Mouse (Mus musculus) cerebellum, adult 8-10 months (tissue): ENCODE results near the gene Selenoi.
A peak's percentile ranks its signal among the peaks of the same experiment; 100 is the strongest.
"Not testable (repeated sequence)": the region's sequence is repeated elsewhere in the genome, so short reads cannot be mapped to it uniquely, and the experiment has no call there.

ENCODE experiments used
- DNase-seq: peaks from one replicate; pipeline ENCODE4 v3.0.0; 2022

Selenoi gene

GRCm38 (mm10) chr5:30232271-30232971, at the start of gene Selenoi:
TSS of gene Selenoi (plus strand) at chr5:30232581.
- peak; percentile 100 for DNase-seq

GRCm38 (mm10) chr5:30187687-30188485, 44.5 kb upstream of the Selenoi start:
- no peak for DNase-seq

GRCm38 (mm10) chr5:30192452-30192851, 39.9 kb upstream of the Selenoi start:
- no peak for DNase-seq

GRCm38 (mm10) chr5:30195340-30195739, 37.0 kb upstream of the Selenoi start:
- DNase-seq, result no peak

DNA sequence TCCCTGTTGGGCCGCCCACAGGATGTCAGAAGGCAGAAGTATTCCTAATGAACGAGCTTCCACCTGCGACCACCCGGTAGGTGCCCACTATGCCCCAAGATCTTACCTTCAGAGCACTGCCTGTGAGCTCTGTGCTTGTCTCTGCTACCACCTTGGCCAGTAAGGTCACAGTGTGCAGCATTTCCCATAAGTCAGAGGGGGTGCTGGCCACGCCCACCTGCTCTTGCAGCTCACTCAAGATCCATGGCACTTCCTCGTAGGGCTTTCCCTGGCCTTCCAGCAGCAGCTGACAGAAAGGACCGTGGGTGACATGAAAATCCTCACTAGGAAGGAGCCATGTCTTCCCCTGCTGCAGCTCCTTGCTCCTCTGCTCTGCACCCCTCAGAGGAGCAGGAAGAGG, 34.1 kb upstream of the Selenoi start:
- no peak for DNase-seq

DNA sequence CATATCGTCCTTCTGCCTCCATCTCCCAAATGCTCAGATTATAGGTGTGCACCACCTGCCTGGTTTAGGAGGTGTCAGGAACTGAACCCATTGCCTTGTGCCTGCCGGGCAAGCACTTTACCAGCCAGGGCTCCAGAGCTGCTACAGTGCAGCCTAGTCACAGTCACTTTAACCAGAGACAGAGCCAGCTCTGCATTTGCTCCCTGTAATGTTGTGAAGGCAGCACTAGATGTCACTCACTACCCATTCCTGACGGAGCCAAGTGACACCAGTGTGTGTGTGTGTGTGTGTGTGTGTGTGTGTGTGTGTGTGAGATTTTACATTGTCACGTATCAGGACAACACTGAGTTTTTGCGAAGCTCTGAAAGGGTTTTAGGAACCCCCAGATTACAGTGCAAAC, 30.9 kb upstream of the Selenoi start:
- DNase-seq, result peak; percentile 9

- DNase-seq, result no peak
Observed at GRCm38 (mm10) chr5:30202221-30202620, 30.2 kb upstream of the Selenoi start.

- DNase-seq, result no peak
Observed at GRCm38 (mm10) chr5:30203216-30203885, 29.0 kb upstream of the Selenoi start.

DNA sequence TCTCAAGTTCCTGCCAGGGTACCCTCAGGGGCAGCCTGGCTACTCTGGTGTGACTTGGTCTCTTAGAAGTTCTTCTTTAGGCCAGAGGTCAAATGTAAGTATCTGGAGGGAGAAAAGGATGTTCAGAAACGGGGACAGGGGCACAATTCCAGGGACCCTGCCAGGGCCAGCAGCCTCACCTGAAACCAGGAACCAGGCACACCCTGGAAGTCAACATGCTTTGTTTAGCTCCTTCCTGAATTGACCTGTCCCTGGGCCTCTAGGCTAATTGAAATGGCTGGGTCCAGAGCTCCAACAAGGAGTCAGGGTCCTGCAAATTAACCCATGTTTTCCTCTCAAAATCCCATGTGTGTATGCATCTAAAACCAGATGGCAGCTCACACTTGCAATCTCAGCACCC, 27.9 kb upstream of the Selenoi start:
- DNase-seq, result no peak

DNA sequence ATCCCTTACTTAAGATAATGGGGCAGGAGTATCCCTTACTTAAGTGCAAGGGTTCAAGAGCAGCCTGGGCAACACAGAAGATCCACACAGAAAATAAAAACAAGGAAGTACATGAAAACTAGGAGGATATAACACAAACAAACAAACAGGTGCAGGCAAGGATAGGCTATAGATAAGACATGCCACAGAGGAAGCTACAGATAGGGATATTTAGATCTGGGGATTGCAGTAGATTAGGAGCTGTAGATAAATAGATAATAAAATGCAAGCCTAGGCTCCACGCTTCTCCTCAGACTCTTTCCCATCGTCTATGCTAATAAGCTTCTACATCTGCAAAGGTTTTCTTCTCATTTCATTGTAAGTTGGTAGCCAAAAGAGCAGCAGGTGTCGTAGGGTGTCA, 27.3 kb upstream of the Selenoi start:
- DNase-seq, result no peak

DNA sequence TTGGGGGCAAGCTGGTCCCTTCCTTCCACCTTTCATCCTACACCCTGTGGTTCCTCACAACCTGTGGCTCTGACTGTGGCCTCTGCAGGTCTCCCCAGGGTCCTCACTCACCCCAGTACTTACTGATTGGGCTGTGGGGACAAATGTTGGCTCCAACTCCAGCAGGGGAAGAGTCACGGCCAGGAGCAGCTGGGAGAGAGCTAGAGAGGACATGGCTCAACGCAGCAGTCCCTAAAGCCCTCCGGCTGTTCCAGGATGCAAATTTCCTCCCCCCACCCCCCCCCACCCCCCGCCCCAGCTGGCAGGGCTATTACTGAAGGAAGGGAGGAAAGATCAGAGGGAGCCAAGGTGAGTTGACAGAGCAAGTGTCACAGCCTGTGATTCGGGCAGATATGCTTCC, 26.9 kb upstream of the Selenoi start, which contains the start of gene Adgrf3:
Gene Adgrf3 (minus strand): TSS at position 230 of the 400 bp plus-strand sequence.
- DNase-seq, result no peak

DNA sequence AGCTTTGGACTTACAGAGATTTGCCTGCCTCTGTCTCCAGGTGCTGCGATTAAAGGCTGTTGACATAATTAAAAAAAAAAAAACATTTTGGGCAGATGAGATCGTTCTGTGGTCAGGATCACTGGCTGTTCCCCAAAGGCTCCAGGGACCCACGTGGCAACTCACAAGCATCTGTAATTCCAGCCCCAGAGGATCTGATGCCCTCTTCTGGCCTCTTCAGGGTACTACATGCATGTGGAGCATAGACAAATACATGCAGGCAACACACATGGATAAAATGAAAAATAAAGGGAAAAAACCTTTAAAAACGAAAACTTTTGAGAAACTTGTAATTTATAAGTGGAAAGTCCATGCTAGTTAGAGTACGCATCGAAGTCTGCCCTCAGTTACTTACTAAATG, 25.1 kb upstream of the Selenoi start:
- DNase-seq, result no peak

DNA sequence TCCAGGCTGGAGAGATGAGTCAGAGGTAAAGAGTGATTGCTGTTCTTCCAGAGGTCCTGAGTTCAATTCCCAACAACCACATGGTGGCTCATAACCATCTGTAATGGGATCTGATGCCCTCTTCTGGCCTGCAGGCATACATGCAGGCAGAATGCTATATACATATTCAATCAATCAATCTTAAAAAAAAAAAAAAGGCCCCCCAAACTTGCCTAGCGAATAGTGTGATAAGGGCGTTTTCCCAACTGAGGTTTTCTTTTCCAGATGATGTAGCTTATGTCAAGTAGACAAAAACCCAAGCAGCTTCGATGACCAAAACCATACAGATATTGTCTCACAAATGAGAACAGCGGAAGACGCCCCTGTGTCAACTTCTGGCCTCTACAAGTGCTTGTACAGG, 21.6 kb upstream of the Selenoi start:
- not testable (repeated sequence) for DNase-seq

GRCm38 (mm10) chr5:30214889-30215288, 17.5 kb upstream of the Selenoi start:
- peak; percentile 63 for DNase-seq

DNA sequence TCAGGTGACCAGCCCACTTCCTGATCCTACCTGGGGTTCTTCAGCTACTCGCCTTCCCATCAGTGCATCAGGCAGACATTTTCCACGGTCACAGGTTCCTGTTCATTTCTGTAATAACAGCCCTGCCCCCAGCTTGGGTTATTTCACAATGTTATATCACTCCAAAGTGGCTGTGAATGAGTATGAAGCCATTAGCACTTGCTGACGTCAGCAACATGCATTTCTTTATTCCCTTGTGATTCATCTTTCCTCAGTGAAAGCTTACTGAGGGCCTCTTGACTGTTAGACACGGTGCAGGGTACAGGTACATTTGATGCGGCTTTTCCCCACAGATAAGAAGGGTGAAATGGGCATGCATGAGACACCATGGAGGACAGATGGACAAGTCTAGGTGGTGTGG, 16.4 kb upstream of the Selenoi start:
- DNase-seq, result no peak

DNA sequence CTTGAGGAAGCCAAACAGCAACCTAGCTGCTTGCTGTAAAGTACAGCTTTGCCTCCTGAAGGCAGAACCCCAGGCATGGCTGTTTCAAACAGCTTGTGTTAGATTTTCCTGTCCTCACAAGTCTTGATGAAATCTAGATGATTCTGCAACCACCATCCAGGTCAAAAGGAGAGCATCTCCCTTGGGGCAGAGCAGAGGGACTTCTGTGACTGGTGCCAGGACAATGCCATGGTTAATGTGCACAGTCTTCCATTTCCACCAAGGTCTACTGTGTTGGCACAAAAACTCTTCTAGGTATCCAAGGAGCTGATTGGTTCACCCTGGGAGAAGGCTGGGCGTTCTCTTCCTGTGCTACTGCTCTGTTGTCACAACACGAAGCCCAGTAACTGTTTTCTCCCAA, 12.7 kb upstream of the Selenoi start:
- DNase-seq, result no peak

GRCm38 (mm10) chr5:30220666-30221065, 11.7 kb upstream of the Selenoi start:
- DNase-seq, result no peak

- no peak for DNase-seq
Observed at GRCm38 (mm10) chr5:30222681-30223080, 9.7 kb upstream of the Selenoi start.

DNA sequence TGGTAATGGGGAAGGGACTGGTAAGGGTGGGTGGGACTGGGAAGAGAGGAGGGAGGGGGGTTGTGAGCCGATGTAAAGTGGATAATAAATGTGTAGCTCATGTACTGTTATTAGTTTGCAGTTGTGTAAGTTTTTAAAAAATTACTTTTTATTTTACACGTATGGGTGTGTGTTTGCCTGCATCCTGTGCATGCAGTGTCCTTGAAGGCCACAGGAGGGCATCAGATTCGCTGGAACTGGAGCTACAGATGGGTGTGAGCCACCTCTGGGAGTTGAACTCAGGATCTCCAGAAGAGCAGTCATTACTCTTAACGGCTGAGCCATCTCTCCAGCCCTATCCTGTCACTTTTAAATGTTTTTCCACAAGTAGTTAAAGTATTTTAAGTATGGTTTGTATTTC, 1.5 kb upstream of the Selenoi start:
- DNase-seq, result peak; percentile 18

- DNase-seq, result no peak
Observed at GRCm38 (mm10) chr5:30231891-30232270, 500 bp upstream of the Selenoi start.

DNA sequence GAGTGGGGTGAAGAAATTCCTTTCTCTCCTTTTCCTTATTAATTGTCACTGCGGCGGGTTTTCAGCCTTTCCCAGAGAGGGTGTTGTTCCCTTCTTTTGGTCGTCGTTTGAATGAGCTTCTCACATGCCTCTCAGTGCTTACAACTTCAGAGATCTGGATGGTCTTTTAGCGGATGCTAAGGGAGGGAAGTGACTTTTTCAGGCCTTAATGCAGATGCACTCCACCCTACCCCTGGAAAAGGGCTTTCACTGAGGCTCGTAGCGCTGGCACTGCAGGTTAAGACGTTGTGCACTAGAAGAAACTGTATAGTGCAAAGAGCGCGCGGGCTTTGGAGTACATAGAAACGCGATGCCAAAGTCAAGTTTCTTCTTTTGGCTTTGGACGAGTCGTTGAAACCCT, 661 bp downstream of the Selenoi start:
- peak; percentile 19 for DNase-seq

GRCm38 (mm10) chr5:30233979-30234378, 1.6 kb downstream of the Selenoi start:
- no peak for DNase-seq

- DNase-seq, result no peak
Observed at GRCm38 (mm10) chr5:30235641-30236126, 3.3 kb downstream of the Selenoi start.

GRCm38 (mm10) chr5:30238533-30238932, 6.2 kb downstream of the Selenoi start:
- no peak for DNase-seq
